8 mouse cellular contexts compared by ENCODE assay signal in genomic region chr7:43422995-43423617, GRCm38 (mm10). TPM values are rescaled to one million over a fixed set of nuclear protein-coding genes. Genes with fewer than 3 reads are reported as not detected.
DNase-seq lines count a peak whose midpoint lies in the region; ATAC-seq and TF ChIP-seq lines count a peak whose summit lies in the region.

No protein-coding gene starts in this region.

- H3K9me3 ChIP-seq in ES-E14 (ENCODE audit: control insufficient read depth, insufficient read depth, low read depth, low read length): no peaks in the 10 kb centered on the region
- H3K9me3 ChIP-seq in forebrain, postnatal 0 days (ENCODE audit: low read length): no peaks in the 10 kb centered on the region
- no peaks in the 10 kb centered on the region for H3K9me3 ChIP-seq in lung, embryonic 14.5 days (ENCODE audit: low read depth, low read length)

- H3K27me3 ChIP-seq in forebrain, postnatal 0 days (ENCODE audit: insufficient read depth, low read length): no peaks in the 10 kb centered on the region
- no peaks in the 10 kb centered on the region for H3K27me3 ChIP-seq in lung, embryonic 14.5 days (ENCODE audit: insufficient read depth, low read length)
- H3K27me3 ChIP-seq in thymus, adult 2 months (ENCODE audit: control insufficient read depth, insufficient read depth, low read length): no peaks in the 10 kb centered on the region

- no peak for TF ChIP-seq POLR2A in thymus, adult 2 months (IDR thresholded peaks at IDR 0.05; ENCODE audit: control insufficient read depth, extremely low read depth, insufficient read depth, low read length, poor library complexity)

- peak; percentile 97 for ATAC-seq in forebrain, postnatal 0 days
- ATAC-seq in lung, embryonic 14.5 days (ENCODE audit: insufficient read depth): peak; percentile 99

- H3K36me3 ChIP-seq in ES-E14 (ENCODE audit: control insufficient read depth, insufficient read depth, low read length, poor library complexity, severe bottlenecking): no peaks in the 10 kb centered on the region
- no peaks in the 10 kb centered on the region for H3K36me3 ChIP-seq in forebrain, postnatal 0 days (ENCODE audit: insufficient read depth)
- H3K36me3 ChIP-seq in lung, embryonic 14.5 days (ENCODE audit: insufficient read depth): no peaks in the 10 kb centered on the region
- no peaks in the 10 kb centered on the region for H3K36me3 ChIP-seq in thymus, adult 2 months (ENCODE audit: control insufficient read depth, insufficient read depth, low read length)

- no peak overlapping the region for H3K9ac ChIP-seq in ES-E14 (ENCODE audit: insufficient read depth, low read depth, low read length, poor library complexity, severe bottlenecking)
- no peak overlapping the region for H3K9ac ChIP-seq in forebrain, postnatal 0 days
- H3K9ac ChIP-seq in lung, embryonic 14.5 days: no peak overlapping the region

- peak; percentile 85 for TF ChIP-seq CTCF in forebrain, postnatal 0 days (IDR thresholded peaks at IDR 0.05; ENCODE audit: low read depth)
- TF ChIP-seq CTCF in layer of hippocampus, adult 2 months (conservative IDR thresholded peaks at IDR 0.05): peak; percentile 99
- TF ChIP-seq CTCF in lung, embryonic 14.5 days (IDR thresholded peaks at IDR 0.05; ENCODE audit: low read depth): peak; percentile 91
- TF ChIP-seq CTCF in thymus, adult 2 months (IDR thresholded peaks at IDR 0.05; ENCODE audit: borderline replicate concordance, control insufficient read depth, extremely low read depth, insufficient read depth, low read length, poor library complexity): peak; percentile 92

- H3K4me1 ChIP-seq in ES-E14 (ENCODE audit: control insufficient read depth in 2 of 2, insufficient read depth in 2 of 2, low read length in 2 of 2, poor library complexity in 1 of 2): 0 out of 4 replicates have a peak, but pooled peaks cover 0 to 2% of the 10 kb centered on the region in 2 experiments
- H3K4me1 ChIP-seq in forebrain, postnatal 0 days (ENCODE audit: insufficient read depth): no peaks in the 10 kb centered on the region
- no peaks in the 10 kb centered on the region for H3K4me1 ChIP-seq in lung, embryonic 14.5 days (ENCODE audit: insufficient read depth)
- no peaks in the 10 kb centered on the region for H3K4me1 ChIP-seq in thymus, adult 2 months (replicated peaks; ENCODE audit: control insufficient read depth, insufficient read depth, low read length)

- no peak overlapping the region for H3K4me3 ChIP-seq in ES-E14 (ENCODE audit: insufficient read depth in 1 of 2, low read depth in 1 of 2, low read length in 2 of 2, poor library complexity in 1 of 2, severe bottlenecking in 1 of 2)
- H3K4me3 ChIP-seq in forebrain, postnatal 0 days (ENCODE audit: low read depth, low read length): no peak overlapping the region
- no peak overlapping the region for H3K4me3 ChIP-seq in layer of hippocampus, adult 2 months
- H3K4me3 ChIP-seq in lung, embryonic 14.5 days (ENCODE audit: low read depth, low read length): no peak overlapping the region
- H3K4me3 ChIP-seq in thymus, adult 2 months (ENCODE audit: control insufficient read depth, insufficient read depth, low read length): no peak overlapping the region

- 0 out of 2 replicates have a peak overlapping the region, but pooled peaks have one; percentile 15 for H3K4me2 ChIP-seq in forebrain, postnatal 0 days (ENCODE audit: low read depth)
- H3K4me2 ChIP-seq in lung, embryonic 14.5 days: peak overlapping the region; percentile 27; the same call in 1 of the 2 replicates

- in situ Hi-C loops in ES-E14 (cut with MboI; ENCODE audit: low sequenced_read_pairs in 2 of 2, unreplicated experiment in 2 of 2): no loop called here

- H3K27ac ChIP-seq in ES-E14 (ENCODE audit: insufficient read depth, low read depth, low read length, poor library complexity, severe bottlenecking): no peak overlapping the region
- H3K27ac ChIP-seq in forebrain, postnatal 0 days (ENCODE audit: low read depth, low read length): no peak overlapping the region
- no peak overlapping the region for H3K27ac ChIP-seq in layer of hippocampus, adult 2 months
- H3K27ac ChIP-seq in lung, embryonic 14.5 days (ENCODE audit: low read depth): no peak overlapping the region
- H3K27ac ChIP-seq in thymus, adult 2 months (ENCODE audit: control insufficient read depth, insufficient read depth, low read length): no peak overlapping the region

- 13% methylated on average over 11 of the region's 11 CpGs for WGBS in forebrain, postnatal 0 days
- 12% methylated on average over 11 of the region's 11 CpGs for WGBS in lung, embryonic 14.5 days
- WGBS in thymus, adult 2 months: 32% methylated on average over 11 of the region's 11 CpGs

- DNase-seq in ES-E14 (ENCODE audit: low read depth, low spot score): peak; percentile 79
- DNase-seq in cerebellum, adult 18-20 months: peak; percentile 80 to 84
- peak; percentile 76 for DNase-seq in forebrain, postnatal 0 days
- peak; percentile 90 for DNase-seq in heart, postnatal 4 days
- DNase-seq in layer of hippocampus, adult 2 months (ENCODE audit: low spot score in 2 of 2): peak; percentile 81 to 90
- peak; percentile 90 for DNase-seq in lung, embryonic 14.5 days
- DNase-seq in ovary, adult 18-20 months (ENCODE audit: low spot score): peak; percentile 33
- peak; percentile 80 for DNase-seq in thymus, adult 2 months

TF ChIP-seq in ES-E14, 5 proteins besides CTCF, POLR2A, EP300 and RAD21:
- no peak for TF ChIP-seq HCFC1 (IDR thresholded peaks at IDR 0.05; ENCODE audit: borderline replicate concordance, insufficient read depth, low read length)

RNA-seq across cellular contexts. Expression of gene Lim2, which starts 4.4 kb away (rescaled TPM):
- 0.79 and 1.1 TPM in 2 replicates for total RNA-seq in ES-E14 (2012; rRNA removed)
- total RNA-seq in forebrain, postnatal 0 days (2014; rRNA removed): not detected in 2 replicates
- not detected in 2 replicates for polyA plus RNA-seq in forebrain, postnatal 0 days (2015; fragmentation: Nextera tagmentation; extraction: Ambion mirVana)
- not detected for total RNA-seq in heart, postnatal 4 days (2021)
- not detected for total RNA-seq in layer of hippocampus, adult 2 months (2021)
- not detected in 2 replicates for polyA plus RNA-seq in lung, embryonic 14.5 days (2014; fragmentation: Nextera tagmentation; extraction: Ambion mirVana)
- 0.04 TPM in 1 of 2 replicates, not detected in the other for polyA plus RNA-seq in thymus, adult 2 months (2012; rRNA removed)

RNA-seq across cellular contexts. Expression of gene Nkg7, which starts 13.8 kb away (rescaled TPM):
- total RNA-seq in ES-E14 (2012; rRNA removed): 0.37 and 0.62 TPM in 2 replicates
- not detected in 2 replicates for total RNA-seq in forebrain, postnatal 0 days (2014; rRNA removed)
- not detected in 2 replicates for polyA plus RNA-seq in forebrain, postnatal 0 days (2015; fragmentation: Nextera tagmentation; extraction: Ambion mirVana)
- not detected for total RNA-seq in heart, postnatal 4 days (2021)
- not detected for total RNA-seq in layer of hippocampus, adult 2 months (2021)
- 0.58 and 1.3 TPM in 2 replicates for polyA plus RNA-seq in lung, embryonic 14.5 days (2014; fragmentation: Nextera tagmentation; extraction: Ambion mirVana)
- polyA plus RNA-seq in thymus, adult 2 months (2012; rRNA removed): 57.9 and 69.4 TPM in 2 replicates

RNA-seq across cellular contexts. Expression of gene Siglecg, which starts 15.1 kb away (rescaled TPM):
- total RNA-seq in ES-E14 (2012; rRNA removed): 1.6 and 1.9 TPM in 2 replicates
- not detected in 2 replicates for total RNA-seq in forebrain, postnatal 0 days (2014; rRNA removed)
- polyA plus RNA-seq in forebrain, postnatal 0 days (2015; fragmentation: Nextera tagmentation; extraction: Ambion mirVana): 0.09 TPM in 1 of 2 replicates, not detected in the other
- total RNA-seq in heart, postnatal 4 days (2021): under 1 TPM; 0.09 to 0.55 TPM
- not detected for total RNA-seq in layer of hippocampus, adult 2 months (2021)
- polyA plus RNA-seq in lung, embryonic 14.5 days (2014; fragmentation: Nextera tagmentation; extraction: Ambion mirVana): 0.37 and 0.60 TPM in 2 replicates
- 13.8 and 17.8 TPM in 2 replicates for polyA plus RNA-seq in thymus, adult 2 months (2012; rRNA removed)

RNA-seq across cellular contexts. Expression of gene Cldnd2, which starts 17.5 kb away (rescaled TPM):
- not detected in 2 replicates for total RNA-seq in ES-E14 (2012; rRNA removed)
- not detected in 2 replicates for total RNA-seq in forebrain, postnatal 0 days (2014; rRNA removed)
- polyA plus RNA-seq in forebrain, postnatal 0 days (2015; fragmentation: Nextera tagmentation; extraction: Ambion mirVana): not detected in 2 replicates
- total RNA-seq in heart, postnatal 4 days (2021): not detected
- total RNA-seq in layer of hippocampus, adult 2 months (2021): not detected
- polyA plus RNA-seq in lung, embryonic 14.5 days (2014; fragmentation: Nextera tagmentation; extraction: Ambion mirVana): not detected in 2 replicates
- polyA plus RNA-seq in thymus, adult 2 months (2012; rRNA removed): not detected in 2 replicates

RNA-seq across cellular contexts. Expression of gene Etfb, which starts 20.8 kb away (rescaled TPM):
- 126 and 134 TPM in 2 replicates for total RNA-seq in ES-E14 (2012; rRNA removed)
- total RNA-seq in forebrain, postnatal 0 days (2014; rRNA removed): 38.2 and 46.1 TPM in 2 replicates
- 101 and 117 TPM in 2 replicates for polyA plus RNA-seq in forebrain, postnatal 0 days (2015; fragmentation: Nextera tagmentation; extraction: Ambion mirVana)
- 100 to 1,000 TPM; 882 to 955 TPM for total RNA-seq in heart, postnatal 4 days (2021)
- total RNA-seq in layer of hippocampus, adult 2 months (2021): 10 to 100 TPM; 72.9 to 76.6 TPM
- polyA plus RNA-seq in lung, embryonic 14.5 days (2014; fragmentation: Nextera tagmentation; extraction: Ambion mirVana): 306 and 314 TPM in 2 replicates
- polyA plus RNA-seq in thymus, adult 2 months (2012; rRNA removed): 61.4 and 79.7 TPM in 2 replicates

Comparison
In these comparisons a context has a peak if more than half of its experiments do, and no peak if none do; other contexts are left out.
1. DNase-seq: peak in every context shown above with its lines; median percentile 90 in heart, postnatal 4 days; 90 in lung, embryonic 14.5 days; 86 in layer of hippocampus, adult 2 months; 82 in cerebellum, adult 18-20 months; 80 in thymus, adult 2 months; 79 in ES-E14; 76 in forebrain, postnatal 0 days; 33 in ovary, adult 18-20 months.